Mouse (Mus musculus) spleen, embryonic (tissue): ENCODE results near the gene Gm45213.

Experiments used
- CTCF ChIA-PET: fragments of 350-600 bp; sonication (Branson Sonifier 250); formaldehyde crosslinking; loops from one replicate; lab custom pipeline; 2022; lab: Charles Lee

Gm45213 gene

DNA sequence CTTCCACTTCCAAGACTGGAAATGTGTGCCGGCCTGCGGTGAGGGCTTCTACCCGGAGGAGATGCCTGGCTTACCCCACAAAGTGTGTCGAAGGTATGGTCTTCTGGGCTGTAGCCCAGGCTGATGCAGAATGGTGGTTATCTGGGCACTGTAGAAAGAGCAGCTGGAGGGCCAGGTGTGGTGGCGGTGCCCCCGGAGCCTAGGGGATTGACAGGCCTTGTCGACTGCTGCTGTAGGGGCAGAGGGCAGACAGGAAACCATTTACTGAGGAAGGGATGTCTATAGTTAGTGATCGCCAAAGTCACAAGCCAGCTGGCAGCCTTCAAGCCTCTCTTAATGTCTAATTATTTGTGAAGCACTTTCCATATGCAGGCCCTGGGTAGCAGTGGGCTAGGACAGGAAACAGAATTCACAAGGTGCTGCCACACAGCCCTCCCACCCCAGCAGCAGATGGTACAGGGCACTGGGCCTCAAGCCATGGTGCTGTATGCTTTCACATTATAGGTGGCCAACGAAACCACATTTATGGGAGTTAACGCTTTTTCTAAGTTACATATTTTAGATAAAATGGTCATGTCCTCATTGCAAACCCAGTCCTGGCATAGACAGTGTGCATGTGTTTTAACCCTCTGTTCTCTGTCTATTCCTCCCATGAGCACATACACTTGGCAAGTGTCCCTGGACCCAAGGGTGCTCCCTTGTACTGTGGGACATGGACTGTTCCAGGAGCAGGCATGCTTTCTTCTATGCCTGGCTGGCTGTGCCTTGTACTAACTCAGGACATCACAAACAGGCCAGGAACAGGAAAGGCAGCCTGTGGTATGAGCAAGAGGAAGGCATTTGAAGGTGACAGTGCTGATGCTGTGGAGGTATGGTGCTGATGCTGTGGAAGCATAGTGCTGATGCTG, at the start of gene Gm45213:
Gm45213 (plus strand) TSS at position 51 of the 908 bp plus-strand sequence.
- CTCF ChIA-PET, result no interaction called here

DNA sequence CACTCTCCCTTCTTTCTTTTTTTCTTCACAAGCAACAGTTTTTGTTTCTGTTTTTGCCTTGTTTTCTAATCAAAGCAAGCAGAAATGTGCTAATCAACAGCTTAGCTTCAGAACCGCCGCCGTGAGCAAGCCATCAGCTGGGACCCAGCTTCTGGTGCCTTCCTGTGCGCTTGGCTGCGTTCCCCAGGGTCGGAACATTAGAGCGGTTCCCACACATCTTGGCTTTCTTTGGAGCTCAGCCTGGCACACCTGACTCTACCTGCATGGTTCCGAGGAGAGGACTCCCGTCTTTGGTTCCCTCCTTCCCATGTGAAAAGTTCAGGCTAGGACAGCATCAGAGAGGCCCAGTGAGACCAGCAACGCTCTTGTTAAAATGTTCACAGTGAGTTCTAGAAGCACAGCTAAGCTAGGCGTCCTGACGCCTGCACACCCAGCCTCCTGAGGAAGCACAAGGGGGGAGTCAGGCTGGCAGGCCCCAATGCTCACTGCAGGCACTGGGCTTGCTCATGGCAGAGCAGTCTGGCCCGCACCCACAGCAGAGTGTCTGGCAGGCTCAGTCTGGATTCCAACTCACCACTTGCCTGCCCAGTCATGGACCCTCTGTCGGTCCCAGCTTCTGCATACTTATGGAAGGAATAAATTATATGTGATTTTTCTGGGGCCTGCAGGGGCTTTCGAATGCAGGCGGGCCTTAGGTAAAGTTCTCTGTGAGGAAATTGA, 42.2 kb upstream of the Gm45213 start:
- CTCF ChIA-PET, result no interaction called here

DNA sequence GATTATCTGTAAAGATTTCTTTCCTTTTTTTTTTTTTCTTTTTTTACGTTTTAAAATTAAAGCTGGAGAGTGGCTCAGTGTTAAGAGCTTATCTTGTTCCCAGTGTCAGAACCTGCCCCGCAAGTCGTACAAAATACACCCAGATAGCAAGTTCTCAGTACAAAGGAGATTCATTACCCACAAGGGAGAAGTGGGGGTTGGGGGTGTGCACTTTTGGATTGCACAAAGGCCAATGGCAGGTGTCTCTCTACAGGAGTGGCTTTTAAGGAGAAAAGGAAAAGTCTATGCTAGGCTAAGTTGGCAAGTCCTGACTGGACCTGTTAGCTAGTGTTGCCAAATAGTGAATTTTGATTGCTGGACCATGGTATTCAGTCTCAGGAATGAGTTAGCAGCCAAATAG, 41.6 kb upstream of the Gm45213 start:
- CTCF ChIA-PET, result no interaction called here

DNA sequence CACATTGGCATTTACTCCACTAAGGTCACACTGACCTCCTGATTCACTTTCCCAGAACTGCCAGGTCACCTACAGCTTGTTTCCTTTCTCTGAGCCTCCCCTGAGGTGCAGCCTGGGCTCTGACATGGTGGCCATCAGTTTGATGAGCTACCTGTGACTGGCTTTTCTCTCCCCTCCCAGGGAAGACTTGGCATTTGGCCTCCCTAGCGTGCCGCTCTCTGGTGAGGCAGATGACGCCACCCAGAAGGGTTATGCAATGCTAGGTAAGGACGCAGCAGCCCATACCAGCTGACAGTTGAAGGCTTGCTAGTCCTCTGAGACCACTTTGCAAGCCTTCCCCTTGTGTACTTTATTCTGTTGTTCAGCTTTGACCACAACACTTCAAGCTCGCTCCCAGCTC, 40.0 kb upstream of the Gm45213 start:
- CTCF ChIA-PET, result no interaction called here

DNA sequence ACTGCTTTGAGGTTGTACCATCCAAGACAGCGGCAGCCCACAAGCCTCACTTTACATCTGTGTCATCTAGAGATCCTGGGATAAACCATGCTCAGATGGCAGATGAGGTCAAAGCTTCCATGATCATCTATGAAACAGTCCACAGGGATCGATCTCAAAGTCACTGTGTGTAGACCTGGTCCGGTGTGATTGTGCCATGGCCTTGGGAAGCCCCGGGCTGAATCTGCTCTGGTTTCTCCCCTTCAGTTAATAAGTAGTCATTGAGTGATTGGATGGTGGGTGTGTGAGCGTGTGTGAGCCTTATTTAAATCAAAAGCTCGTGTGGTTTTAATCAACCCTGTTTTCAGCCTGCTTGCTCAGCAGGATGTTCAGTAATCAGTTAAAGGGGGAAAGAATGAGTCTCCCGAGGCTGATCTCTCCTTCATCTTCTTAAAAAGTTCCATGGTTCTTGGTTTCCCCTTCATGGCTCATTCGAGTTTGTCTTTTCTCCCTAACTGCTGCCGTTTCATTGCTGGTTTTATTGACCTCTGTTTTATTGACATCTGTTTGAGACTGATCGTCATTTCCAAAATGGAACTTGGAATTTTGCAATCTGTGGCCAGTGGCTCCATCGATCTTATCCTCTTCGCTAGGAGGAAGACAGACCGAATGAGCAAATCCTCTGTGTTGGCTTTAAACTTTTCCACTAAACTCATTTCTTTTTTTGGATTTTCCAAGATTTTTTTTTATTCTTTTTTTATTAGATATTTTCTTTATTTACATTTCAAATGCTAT, 39.4 kb upstream of the Gm45213 start:
- CTCF ChIA-PET, result no interaction called here

DNA sequence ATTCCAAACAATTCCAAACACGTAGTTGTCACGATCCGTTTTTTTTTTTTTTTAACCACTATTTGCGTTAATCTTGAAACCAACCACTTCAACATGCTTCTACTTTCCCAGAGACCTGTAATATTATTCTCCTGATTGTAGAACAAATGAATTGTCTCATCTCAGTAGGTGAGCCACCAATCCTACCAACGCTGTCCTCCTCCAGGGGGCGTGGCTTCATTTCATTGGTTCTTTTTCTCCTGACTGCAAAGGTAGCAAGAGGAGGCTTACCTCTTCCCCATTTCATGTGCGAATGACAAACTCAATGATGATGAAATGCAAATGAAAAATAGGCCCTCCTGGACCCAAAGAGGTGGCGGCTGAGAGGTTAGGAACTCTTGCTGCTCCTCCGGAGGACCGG, 38.3 kb upstream of the Gm45213 start:
- CTCF ChIA-PET, result no interaction called here

DNA sequence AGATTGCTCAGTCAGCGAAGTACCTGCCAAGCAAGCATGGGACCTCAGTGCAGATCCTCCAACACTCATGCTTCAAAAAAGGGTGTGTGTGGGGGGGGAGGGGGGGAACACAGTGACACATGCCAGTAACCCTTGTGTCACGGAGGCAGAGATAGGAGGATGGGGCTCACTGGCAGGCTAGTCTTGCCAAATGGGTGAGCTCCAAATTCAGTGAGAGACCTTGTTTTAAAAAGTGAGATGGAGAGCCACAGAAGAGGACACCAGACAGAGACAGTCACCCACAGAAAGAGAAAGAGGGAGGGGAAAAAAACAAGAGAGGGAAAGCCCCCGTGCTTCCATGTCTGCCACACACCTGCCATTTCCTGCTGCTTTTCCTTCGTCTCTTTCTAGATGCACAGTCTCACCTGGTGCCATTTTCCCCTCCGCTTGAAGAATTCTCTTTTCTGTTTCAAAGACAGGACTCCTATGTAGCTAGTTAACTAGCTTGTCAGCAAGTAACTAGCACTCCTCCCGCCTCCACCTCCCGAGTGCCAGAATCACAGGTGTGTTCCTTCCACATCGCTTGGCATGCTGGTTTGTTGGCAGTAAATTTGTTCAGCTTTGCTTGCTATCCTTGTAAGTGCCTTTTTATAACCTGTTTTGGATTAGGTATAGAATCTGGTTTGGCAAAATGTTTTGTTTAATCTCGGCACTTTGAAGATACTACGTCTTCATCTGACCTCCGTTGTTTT, 35.1 kb upstream of the Gm45213 start:
- CTCF ChIA-PET, result no interaction called here

DNA sequence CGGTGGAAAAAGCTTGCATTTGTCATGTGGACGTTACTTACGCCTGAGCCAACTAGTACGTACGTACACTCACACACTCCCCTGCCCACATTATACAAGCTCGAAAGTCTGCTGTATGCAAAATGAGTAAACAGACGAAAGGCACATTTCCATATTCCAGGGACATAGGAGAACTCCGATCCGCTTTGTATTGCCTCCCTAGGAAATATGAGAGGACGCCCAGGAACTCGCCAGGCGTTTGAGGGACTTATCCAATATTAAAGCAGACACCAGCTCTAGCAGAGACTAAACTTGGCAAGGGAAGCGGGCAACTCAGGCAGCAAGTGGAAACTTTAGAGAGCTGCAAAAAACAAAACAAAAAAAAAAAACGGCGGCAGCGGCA, 34.5 kb upstream of the Gm45213 start:
- CTCF ChIA-PET, result no interaction called here

DNA sequence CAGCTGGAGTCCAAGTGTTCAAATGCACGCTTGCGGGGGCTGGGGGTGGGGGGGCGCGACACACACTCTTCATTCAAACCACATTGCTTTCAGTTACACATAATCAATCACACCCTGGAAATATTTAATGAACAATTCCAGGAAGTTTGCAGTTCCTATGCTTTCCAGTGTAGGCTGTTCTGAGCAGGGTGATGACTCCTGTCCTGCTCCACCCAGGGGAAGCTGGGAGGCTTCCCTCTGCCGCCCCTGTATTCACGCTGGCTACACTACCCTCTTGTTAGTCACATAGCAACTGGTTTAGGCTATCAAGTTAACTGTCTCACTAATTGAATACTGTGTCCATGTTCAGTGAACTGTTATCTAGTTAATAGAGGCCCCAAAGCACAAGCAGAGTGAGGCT, 32.9 kb upstream of the Gm45213 start:
- CTCF ChIA-PET, result no interaction called here

DNA sequence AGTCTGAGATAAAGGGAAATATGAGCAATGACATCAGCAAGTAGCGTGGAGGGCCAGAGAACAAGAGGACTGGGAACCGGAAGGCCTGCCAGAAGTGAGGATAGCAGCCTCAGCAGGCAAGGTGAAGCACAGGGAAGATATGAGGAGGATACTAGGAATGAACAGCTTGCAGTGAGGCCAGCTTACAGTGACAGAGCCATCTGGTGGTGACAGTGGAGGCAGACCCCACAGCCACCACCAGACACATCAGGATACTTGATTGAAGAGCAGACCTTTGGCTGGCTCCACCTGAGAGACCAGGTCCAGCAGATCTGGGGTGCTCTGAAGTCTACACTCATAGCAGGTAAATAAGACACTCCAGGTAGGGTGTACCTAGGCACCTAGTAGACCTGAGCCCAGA, 15.7 kb upstream of the Gm45213 start:
- CTCF ChIA-PET, result no interaction called here

DNA sequence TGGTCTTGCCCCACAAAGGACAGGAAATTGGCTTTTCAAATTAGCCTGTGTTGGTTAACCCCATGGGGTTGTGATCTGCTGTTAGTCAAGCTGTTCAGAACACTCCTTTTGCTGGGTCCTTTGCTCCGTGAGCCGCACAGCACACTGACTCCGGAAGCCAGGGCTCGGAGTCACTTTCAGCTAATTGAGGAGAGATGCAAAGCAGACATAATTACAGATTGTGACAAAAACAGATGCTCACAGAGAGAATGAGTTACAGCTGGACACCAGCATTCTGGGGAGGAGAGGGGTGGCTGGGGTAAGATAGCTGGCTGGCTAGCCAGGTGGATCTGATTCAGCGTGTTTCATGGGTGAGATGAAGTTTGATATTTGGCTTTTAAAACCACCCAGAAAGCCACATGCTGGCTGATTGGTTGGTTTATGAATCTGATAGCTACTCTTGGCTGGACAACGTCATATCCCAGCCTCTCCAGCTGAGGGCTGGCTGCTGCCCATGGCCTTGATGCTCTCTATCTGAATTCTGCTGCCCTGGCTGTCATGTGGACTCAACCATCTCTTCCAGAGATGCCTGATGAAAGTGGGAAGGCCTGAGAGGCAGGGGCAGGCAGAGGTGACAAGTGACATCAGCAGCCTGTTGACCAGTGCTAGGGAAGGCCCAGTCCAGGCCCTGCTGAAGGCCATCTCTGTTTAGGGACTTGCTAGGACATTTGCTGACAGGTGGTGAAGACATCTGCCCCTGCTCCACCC, 14.5 kb upstream of the Gm45213 start:
- CTCF ChIA-PET, result interaction anchor here (1.0 kb wide), 1 partner anchor 11 kb away, joined by 3 read pairs; no protein-coding TSS in a partner anchor

DNA sequence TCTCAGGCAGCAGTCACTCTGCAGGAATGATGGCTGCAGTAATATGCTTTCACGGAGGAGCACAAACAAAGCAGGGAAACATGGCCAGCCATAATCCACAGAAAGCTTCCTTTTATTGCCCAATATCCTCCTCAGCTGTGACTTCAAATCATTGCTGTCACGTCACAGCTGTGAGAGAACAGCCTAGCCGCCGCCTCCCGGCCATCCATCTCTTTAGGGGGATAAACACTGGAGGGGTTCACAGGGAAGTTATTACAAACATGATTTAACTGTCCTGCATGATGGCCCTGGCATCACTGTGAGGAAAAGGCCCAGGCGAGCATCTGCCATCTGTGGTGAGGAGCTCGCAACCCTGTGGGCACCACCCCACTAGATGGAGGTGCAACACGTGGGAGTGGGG, 6.6 kb upstream of the Gm45213 start:
- CTCF ChIA-PET, result interaction anchor here (0.6 kb wide), 1 partner anchor 399 kb away, joined by 4 read pairs; no protein-coding TSS in a partner anchor

DNA sequence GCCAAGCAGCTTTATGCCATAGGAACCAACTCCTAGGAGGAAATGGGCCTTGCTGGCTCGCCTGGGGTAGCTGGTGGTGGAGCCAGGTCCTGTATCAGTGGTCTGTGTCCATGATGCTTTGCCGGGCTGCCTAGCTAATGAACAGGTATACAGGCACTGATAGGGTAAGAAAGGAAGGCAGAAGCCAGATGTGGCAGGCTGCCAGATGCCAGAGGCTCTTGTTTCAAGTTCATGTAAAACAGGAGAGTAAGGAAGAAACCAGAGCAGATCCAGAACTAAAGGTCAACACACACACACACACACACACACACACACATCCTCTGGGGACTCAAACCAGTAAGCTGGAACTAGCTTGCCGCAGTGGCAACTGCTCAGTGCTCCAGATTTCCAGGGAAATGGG, 5.1 kb upstream of the Gm45213 start:
- CTCF ChIA-PET, result no interaction called here

DNA sequence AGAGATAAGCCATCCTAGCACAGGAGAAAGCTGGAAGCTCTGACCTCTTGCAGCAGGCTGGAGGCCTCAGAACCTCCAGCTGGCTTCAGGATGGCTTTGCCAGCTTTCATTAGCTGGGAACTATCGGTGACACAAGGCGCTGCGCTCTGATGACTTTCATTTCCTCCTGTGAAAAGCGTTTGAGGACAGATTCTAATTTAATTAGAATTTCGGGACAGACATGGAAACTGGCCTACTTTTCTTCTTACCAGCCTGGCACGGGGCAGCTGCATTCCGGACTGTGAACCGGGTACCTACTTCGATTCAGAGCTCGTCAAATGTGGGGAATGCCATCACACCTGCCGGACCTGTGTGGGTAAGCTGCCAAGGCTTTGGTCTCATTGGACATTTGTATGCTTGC, 4.7 kb upstream of the Gm45213 start:
- CTCF ChIA-PET, result no interaction called here

DNA sequence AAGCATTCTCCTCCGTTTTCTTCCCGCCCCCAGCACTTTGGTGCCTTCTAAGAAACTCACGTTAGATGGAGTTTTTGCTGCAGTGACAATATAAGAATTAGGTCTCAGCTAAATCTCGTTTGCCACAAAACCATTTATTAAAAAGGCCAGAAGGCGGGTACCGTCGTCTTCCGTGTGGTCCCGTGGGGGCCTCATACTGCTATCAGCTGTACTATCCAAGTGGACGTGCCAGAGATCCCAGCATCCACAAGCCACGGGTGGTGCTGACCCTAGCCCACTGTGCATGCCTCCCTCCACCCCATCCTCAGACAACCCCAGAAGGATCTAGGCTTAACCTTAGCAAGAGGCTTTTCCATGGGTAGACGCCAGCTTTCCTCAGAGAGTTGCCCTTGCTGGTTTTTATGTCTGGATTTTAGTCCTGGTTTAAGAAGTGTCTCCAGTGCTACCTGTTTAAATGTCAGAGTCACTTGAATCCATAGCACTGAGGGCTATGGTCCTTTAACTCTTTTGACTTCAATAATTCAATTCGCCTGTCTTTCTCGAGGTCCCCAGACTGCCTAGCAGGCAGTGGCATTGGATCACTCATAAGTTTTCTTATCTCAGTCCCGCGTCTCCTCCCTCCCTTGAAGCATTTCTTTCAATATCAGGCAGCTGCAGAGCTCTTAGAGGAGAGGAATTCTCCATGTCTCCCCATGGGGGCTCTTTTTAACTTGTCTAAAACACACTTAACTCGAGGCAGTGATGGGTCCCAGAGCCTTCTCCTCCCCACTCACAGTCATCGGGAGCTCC, 3.2 kb upstream of the Gm45213 start:
- CTCF ChIA-PET, result no interaction called here

DNA sequence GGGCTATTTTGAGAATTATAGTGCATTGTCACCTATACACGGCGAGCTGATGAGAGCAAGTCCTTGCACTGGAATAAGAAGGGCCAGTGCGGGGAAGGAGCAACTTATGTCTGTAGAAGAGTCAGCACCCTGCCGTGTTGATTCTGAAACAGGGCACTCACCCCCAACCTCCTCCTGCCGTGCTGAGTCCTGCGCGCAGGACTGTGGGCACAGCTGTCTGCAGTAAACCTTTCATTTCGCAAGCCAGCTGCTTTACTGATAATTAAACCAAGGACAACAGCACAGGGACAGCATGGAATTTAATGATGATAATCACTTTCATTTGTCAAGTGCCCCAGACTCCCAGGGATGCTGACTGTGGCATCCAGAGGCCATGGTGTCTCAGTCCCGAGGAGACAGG, 1.2 kb downstream of the Gm45213 start:
- CTCF ChIA-PET, result no interaction called here

DNA sequence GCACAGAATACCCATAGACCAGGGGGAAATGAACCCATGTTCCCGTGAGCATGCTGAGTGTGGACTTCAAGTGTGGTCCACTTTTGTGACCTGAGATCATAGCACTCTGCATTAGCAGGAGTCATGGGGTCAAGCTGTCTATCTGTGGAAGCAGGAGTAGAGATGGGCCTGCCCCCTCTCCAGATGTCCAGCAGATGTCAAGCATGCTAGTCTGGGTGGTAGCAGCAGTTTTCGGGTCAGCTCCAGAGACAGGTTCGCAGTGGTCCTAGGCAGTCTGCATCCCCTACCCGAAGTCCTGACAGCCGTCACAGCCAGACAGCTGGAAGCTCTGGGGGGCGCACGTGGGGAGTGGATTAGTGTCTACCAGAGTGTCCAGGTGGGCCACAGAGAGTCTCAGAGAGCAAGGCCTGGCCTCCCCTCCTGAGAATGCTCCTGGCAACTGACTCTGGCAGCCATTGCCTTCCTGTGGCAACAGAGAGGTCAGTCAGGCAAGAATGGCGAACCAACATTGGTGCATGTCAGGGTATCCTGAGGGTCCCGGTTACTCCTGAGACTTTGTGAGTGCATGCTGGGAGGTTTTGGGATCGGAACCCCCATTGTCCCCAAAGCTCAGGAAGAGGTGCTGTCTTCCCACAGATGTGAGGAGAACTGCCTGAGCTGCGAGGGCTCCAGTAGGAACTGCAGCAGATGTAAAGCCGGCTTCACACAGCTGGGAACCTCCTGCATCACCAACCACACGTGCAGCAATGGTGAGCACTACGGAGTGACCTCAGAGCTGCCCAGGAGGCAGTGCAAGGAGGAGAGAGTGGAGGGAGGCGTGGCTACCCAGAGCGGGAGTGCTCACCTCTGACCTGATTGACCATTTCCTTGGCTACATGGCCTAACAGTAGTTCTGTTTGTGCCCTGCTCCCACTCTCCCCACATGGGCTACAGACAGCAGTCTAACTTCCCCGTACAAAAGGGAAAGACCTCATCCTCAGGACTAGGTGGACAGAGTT, 3.8 kb downstream of the Gm45213 start:
- CTCF ChIA-PET, result no interaction called here

DNA sequence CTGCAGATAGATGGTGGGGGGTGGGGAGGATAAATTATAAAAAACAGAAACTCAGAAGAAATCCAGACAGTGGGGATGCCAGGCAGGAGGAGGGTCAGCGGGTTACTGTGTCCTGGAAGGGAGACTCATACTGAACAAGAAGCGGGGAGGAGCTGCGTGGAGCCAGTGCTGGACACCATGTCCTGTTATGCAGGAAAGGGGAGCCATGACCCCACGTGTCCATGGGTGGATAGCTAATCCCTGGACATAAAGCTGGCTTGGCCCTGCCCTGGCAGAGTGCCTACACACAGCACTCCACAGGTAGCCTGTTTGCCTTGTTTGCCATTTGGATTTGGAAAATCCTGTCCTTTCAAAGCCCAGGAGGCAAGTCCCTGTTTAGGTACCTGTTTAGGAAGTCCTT, 4.6 kb downstream of the Gm45213 start:
- CTCF ChIA-PET, result no interaction called here
